Comparison of ENCODE assay signal across 21 mouse cellular contexts in the genomic region with DNA sequence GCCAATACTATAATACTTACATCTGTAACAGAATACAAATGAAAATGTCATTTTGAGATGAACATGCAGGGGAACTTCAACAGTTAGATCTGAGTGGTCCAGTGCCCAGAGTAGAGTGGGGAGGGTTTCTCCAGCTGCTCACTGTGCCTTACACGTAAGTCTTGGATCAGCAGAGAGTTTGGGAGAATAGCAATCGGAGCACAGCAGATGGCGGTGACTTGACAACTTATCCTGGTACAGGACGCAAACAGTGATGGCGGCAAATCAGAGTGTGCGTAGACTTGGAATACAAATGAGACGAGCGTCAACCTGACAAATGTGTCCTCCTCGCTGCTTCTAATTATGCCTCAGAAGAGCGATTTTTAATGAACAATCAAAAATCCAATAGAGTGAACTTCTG.
DNase-seq lines count a peak whose midpoint lies in the region; ATAC-seq lines count a peak whose summit lies in the region.
"Had no signal": no experiment of that assay in that cellular context is flagged by ENCODE, and none has a peak within 500 bp of the region (broad histone marks: within the 10 kb centered on the region; RNA-seq: fewer than 3 reads in every experiment).

No protein-coding gene starts in this region.

- 66% methylated on average over 10 of the region's 10 CpGs for WGBS in forebrain, embryonic 14.5 days
- 93% methylated on average over 10 of the region's 10 CpGs for WGBS in forebrain, embryonic 10.5 days
- WGBS in forebrain, embryonic 16.5 days, result 49% methylated on average over 10 of the region's 10 CpGs

- intact Hi-C loops in left cerebral cortex, postnatal 14 days (cut with DNase I), result no loop called here
- intact Hi-C loops in left cerebral cortex, postnatal 36 days (cut with DNase I), result no loop called here
- intact Hi-C loops in left cerebral cortex, postnatal 4 days (cut with DNase I), result no loop called here

- H3K4me2 ChIP-seq in forebrain, embryonic 14.5 days (ENCODE audit: low read length), result no peak overlapping the region
- H3K4me2 ChIP-seq in forebrain, embryonic 16.5 days (ENCODE audit: low read length), result peak overlapping the region; percentile 21; the same call in 1 of the 2 replicates
- H3K4me2 ChIP-seq: midbrain, embryonic 12.5 days had no signal

- no peaks in the 10 kb centered on the region for H3K9me3 ChIP-seq in forebrain, embryonic 14.5 days (replicated peaks; ENCODE audit: control insufficient read depth, low read length)
- no peaks in the 10 kb centered on the region for H3K9me3 ChIP-seq in forebrain, embryonic 10.5 days
- no peaks in the 10 kb centered on the region for H3K9me3 ChIP-seq in forebrain, embryonic 16.5 days (ENCODE audit: control insufficient read depth, low read length)
- H3K9me3 ChIP-seq: embryonic facial prominence, embryonic 10.5 days; midbrain, embryonic 12.5 days had no signal

- H3K27me3 ChIP-seq in forebrain, embryonic 14.5 days (replicated peaks; ENCODE audit: control insufficient read depth, insufficient read depth, low read length), result no peaks in the 10 kb centered on the region
- no peaks in the 10 kb centered on the region for H3K27me3 ChIP-seq in forebrain, embryonic 10.5 days (ENCODE audit: poor library complexity, severe bottlenecking)
- H3K27me3 ChIP-seq in forebrain, embryonic 16.5 days (replicated peaks; ENCODE audit: control insufficient read depth, insufficient read depth, low read length), result no peaks in the 10 kb centered on the region
- H3K27me3 ChIP-seq: midbrain, embryonic 12.5 days; Patski had no signal

- H3K4me3 ChIP-seq in forebrain, embryonic 14.5 days (ENCODE audit: low read depth, low read length), result no peak overlapping the region
- no peak overlapping the region for H3K4me3 ChIP-seq in forebrain, embryonic 10.5 days
- no peak overlapping the region for H3K4me3 ChIP-seq in forebrain, embryonic 16.5 days (replicated peaks; ENCODE audit: low read length)
- H3K4me3 ChIP-seq: embryonic facial prominence, embryonic 10.5 days; erythroblast, embryonic 14.5 days; midbrain, embryonic 12.5 days had no signal

- H3K27ac ChIP-seq in forebrain, embryonic 14.5 days (ENCODE audit: low read depth, low read length), result no peak overlapping the region
- H3K27ac ChIP-seq in forebrain, embryonic 10.5 days, result no peak overlapping the region
- no peak overlapping the region for H3K27ac ChIP-seq in forebrain, embryonic 16.5 days (ENCODE audit: low read length)
- H3K27ac ChIP-seq: embryonic facial prominence, embryonic 10.5 days; midbrain, embryonic 12.5 days had no signal

- peak; percentile 76; the same call in 1 of the 2 replicates for ATAC-seq in forebrain, embryonic 14.5 days
- peak; percentile 92 for ATAC-seq in forebrain, embryonic 16.5 days
- ATAC-seq: liver, postnatal 0 days; Patski had no signal

- H3K9ac ChIP-seq in forebrain, embryonic 14.5 days (ENCODE audit: low read length), result no peak overlapping the region
- no peak overlapping the region for H3K9ac ChIP-seq in forebrain, embryonic 16.5 days (replicated peaks; ENCODE audit: low read depth, low read length)
- H3K9ac ChIP-seq: liver, postnatal 0 days; midbrain, embryonic 12.5 days had no signal

- no peaks in the 10 kb centered on the region for H3K36me3 ChIP-seq in forebrain, embryonic 14.5 days (ENCODE audit: control insufficient read depth, insufficient read depth, low read length)
- H3K36me3 ChIP-seq in forebrain, embryonic 10.5 days (replicated peaks), result no peaks in the 10 kb centered on the region
- no peaks in the 10 kb centered on the region for H3K36me3 ChIP-seq in forebrain, embryonic 16.5 days (ENCODE audit: control insufficient read depth, insufficient read depth)
- H3K36me3 ChIP-seq: embryonic facial prominence, embryonic 10.5 days; midbrain, embryonic 12.5 days had no signal

- H3K4me1 ChIP-seq in forebrain, embryonic 14.5 days (ENCODE audit: control insufficient read depth, insufficient read depth, low read length), result no peaks in the 10 kb centered on the region
- H3K4me1 ChIP-seq in forebrain, embryonic 10.5 days, result peaks cover 5% of the 10 kb centered on the region; the same call in 1 of the 2 replicates
- peaks cover 3% of the 10 kb centered on the region; the same call in 1 of the 2 replicates for H3K4me1 ChIP-seq in forebrain, embryonic 16.5 days (replicated peaks; ENCODE audit: control insufficient read depth, insufficient read depth, low read length)
- H3K4me1 ChIP-seq: embryonic facial prominence, embryonic 10.5 days; midbrain, embryonic 12.5 days had no signal

- DNase-seq in forebrain, embryonic 14.5 days (ENCODE audit: low spot score), result peak; percentile 79
- DNase-seq in forebrain, embryonic 10.5 days (ENCODE audit: extremely low spot score, low spot score), result no peak
- peak; percentile 13 to 18 for DNase-seq in left cerebral cortex, postnatal 14 days (ENCODE audit: low spot score in 2 of 2)
- DNase-seq in left cerebral cortex, postnatal 36 days (ENCODE audit: low spot score in 2 of 2), result no peak
- DNase-seq in left cerebral cortex, postnatal 4 days, result peak; percentile 2
- no peak for DNase-seq in Muller cell, postnatal 12 days (ENCODE audit: inconsistent ontology term)
- no peak for DNase-seq in heart, adult 11 months
- DNase-seq: adrenal gland, postnatal 36 days; cerebellum, postnatal 25 days; gastrocnemius, postnatal 10 days; heart, postnatal 10 days; kidney, adult 2 months; kidney, postnatal 36 days; liver, postnatal 0 days; lung, postnatal 4 days; thymus, postnatal 36 days had no signal

Comparison
In these comparisons a context has a peak if more than half of its experiments do, and no peak if none do; other contexts are left out.
1. DNase-seq: peak in forebrain, embryonic 14.5 days (single experiment), left cerebral cortex, postnatal 14 days (2 of 2) and left cerebral cortex, postnatal 4 days (single experiment); none in forebrain, embryonic 10.5 days (single experiment), left cerebral cortex, postnatal 36 days (0 of 2), Muller cell, postnatal 12 days (single experiment) and heart, adult 11 months (single experiment).